Mouse (Mus musculus): ENCODE data around the gene Ttc7b. TPM values are rescaled to one million over a fixed set of nuclear protein-coding genes. Genes with fewer than 3 reads are reported as not detected.
A peak's percentile ranks its signal among the peaks of the same experiment; 100 is the strongest.

The Ttc7b gene
- polyA plus RNA-seq, 1 experiment from 2014 or later, result 4.3 TPM

DNA sequence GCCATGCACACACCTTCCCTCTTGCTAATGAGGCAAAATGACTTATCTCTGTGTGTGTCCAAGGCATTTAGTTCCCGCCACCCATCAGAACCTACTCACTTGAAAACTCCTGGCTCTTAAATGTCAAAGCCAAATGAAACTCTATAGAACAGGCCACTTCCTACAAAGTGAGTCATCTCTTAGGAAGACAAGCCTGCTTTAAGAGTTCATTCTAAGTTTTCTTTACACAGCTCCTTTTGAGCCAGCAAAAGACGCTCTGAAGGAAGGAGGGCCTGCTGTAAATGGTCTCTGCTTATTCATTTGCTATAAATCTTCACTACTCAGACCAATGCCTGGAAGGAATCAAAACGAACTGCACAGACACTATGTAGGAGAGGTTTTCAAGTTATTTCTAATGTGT lies 116.2 kb downstream of the Ttc7b start:
- H3K4me2 ChIP-seq, result no peak overlapping the region
- H3K9me3 ChIP-seq (replicated peaks), result no peaks in the 10 kb centered on the region
- H3K27me3 ChIP-seq, result no peaks in the 10 kb centered on the region
- 0 out of 2 replicates have a peak, but pooled peaks cover 2% of the 10 kb centered on the region for H3K4me1 ChIP-seq
- H3K9ac ChIP-seq, result no peak overlapping the region
- H3K36me3 ChIP-seq, result peaks cover 28% of the 10 kb centered on the region
- WGBS, result 38% methylated on average over 3 of the region's 3 CpGs
- ATAC-seq (replicated peaks; ENCODE audit: low FRiP score), result no peak
- 0 out of 2 replicates have a peak overlapping the region, but pooled peaks have one; percentile 11 for H3K27ac ChIP-seq
- H3K4me3 ChIP-seq (replicated peaks), result no peak overlapping the region

GRCm38 (mm10) chr12:100403005-100403324 lies 117.7 kb downstream of the Ttc7b start:
- no peaks in the 10 kb centered on the region for H3K9me3 ChIP-seq (replicated peaks)
- peaks cover 5% of the 10 kb centered on the region; the same call in 1 of the 2 replicates for H3K4me1 ChIP-seq
- no peak for ATAC-seq (replicated peaks; ENCODE audit: low FRiP score)
- no peak overlapping the region for H3K4me2 ChIP-seq
- WGBS, result 78% methylated on average over 4 of the region's 4 CpGs
- no peak overlapping the region for H3K27ac ChIP-seq
- H3K36me3 ChIP-seq, result peaks cover 33% of the 10 kb centered on the region
- H3K4me3 ChIP-seq (replicated peaks), result no peak overlapping the region
- H3K9ac ChIP-seq, result no peak overlapping the region
- no peaks in the 10 kb centered on the region for H3K27me3 ChIP-seq

DNA sequence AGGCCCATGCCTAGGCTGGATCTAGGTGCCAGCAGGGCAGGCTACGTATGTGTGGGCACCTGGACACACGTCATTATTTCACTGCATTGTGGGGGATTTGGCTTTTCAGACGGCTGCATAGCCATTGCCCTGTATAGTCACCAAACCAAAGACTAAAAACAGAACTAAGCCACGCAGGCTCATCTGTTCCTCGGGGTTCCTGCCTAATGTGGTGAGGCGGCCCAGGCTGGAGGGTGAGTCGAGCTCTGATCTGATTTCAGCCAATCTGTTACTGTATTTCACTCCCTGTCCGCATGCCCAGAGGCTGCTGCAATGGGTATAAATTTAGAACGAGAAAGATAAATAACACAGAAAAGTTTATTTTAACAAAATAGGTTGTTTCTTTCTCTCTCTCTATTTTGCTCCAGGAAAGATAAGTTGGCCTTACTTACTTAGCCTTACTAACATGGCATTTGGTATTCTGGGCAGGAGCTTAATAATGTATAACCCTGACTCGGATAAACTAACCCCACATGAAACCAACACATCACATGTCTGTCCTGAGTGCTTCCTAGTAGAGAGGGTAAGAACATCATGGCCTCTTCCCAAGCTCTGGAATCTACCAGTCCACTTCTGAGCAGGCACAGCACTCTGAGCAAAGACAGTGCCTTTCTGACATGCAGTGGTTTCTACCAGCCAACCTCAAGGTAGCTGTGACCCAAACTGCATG lies 118.2 kb downstream of the Ttc7b start:
- no peak for ATAC-seq (replicated peaks; ENCODE audit: low FRiP score)
- H3K4me2 ChIP-seq, result no peak overlapping the region
- WGBS, result 86% methylated on average over 10 of the region's 10 CpGs
- no peak overlapping the region for H3K4me3 ChIP-seq (replicated peaks)
- H3K27ac ChIP-seq, result no peak overlapping the region
- H3K27me3 ChIP-seq, result no peaks in the 10 kb centered on the region
- H3K9ac ChIP-seq, result no peak overlapping the region
- peaks cover 5% of the 10 kb centered on the region; the same call in 1 of the 2 replicates for H3K4me1 ChIP-seq
- peaks cover 33% of the 10 kb centered on the region for H3K36me3 ChIP-seq
- no peaks in the 10 kb centered on the region for H3K9me3 ChIP-seq (replicated peaks)

- 92% methylated on average over 3 of the region's 3 CpGs for WGBS
These were observed 120.5 kb downstream of the Ttc7b start for GRCm38 (mm10) chr12:100400119-100400518.

GRCm38 (mm10) chr12:100399126-100399727 lies 121.4 kb downstream of the Ttc7b start:
- Histone ChIP-seq H3K4me3 (replicated peaks) (no peak overlapping the region), H3K27me3 (no peaks in the 10 kb centered on the region), H3K27ac (no peak overlapping the region), H3K4me1 (peaks cover 5% of the 10 kb centered on the region; the same call in 1 of the 2 replicates), H3K4me2 (no peak overlapping the region), H3K9ac (no peak overlapping the region), H3K9me3 (replicated peaks) (no peaks in the 10 kb centered on the region), H3K36me3 (peaks cover 42% of the 10 kb centered on the region)
- ATAC-seq (replicated peaks; ENCODE audit: low FRiP score), result no peak
- WGBS, result 84% methylated on average over 5 of the region's 5 CpGs

More at GRCm38 (mm10) chr12:100400119-100400518, 120.5 kb downstream of the Ttc7b start:
- ATAC-seq (replicated peaks; ENCODE audit: low FRiP score), result no peak
- H3K4me1 ChIP-seq, result peaks cover 5% of the 10 kb centered on the region; the same call in 1 of the 2 replicates
- H3K36me3 ChIP-seq, result peaks cover 33% of the 10 kb centered on the region
- no peak overlapping the region for H3K9ac ChIP-seq
- H3K9me3 ChIP-seq (replicated peaks), result no peaks in the 10 kb centered on the region
- no peak overlapping the region for H3K4me3 ChIP-seq (replicated peaks)
- H3K27me3 ChIP-seq, result no peaks in the 10 kb centered on the region
- no peak overlapping the region for H3K27ac ChIP-seq
- no peak overlapping the region for H3K4me2 ChIP-seq

DNA sequence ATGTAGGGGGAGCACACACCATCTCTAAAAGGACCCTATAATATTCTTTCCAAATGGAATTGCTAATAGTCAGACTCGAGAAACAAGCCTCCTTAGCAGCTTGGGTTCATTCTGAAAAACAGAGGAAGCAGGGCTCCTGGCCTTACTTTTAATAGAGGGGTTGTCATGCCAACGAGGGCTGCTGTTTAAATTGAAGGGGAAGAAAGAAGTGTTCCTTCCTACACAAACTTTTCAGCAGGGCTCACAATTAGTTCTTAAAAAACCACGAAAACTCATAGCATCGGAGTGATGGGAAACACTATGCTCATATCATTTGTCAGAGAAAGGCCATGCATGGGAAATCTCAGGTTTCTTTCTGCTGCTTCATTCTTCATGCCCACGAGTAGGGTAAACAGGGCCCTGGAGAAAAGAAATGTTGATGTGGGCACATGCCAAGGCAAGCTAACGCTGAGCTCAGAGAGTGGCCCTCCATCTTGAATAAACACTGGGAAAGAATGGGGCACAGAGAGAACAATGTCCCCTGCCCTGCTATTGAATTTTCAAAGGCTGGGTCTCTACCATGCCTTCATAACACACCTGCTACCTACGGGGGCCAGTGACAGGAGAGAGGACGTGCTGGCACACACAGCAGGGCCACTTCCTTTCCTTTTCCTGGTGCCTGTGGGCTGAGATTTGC lies 122.2 kb downstream of the Ttc7b start:
- no peak overlapping the region for H3K27ac ChIP-seq

GRCm38 (mm10) chr12:100397432-100398146 lies 123.0 kb downstream of the Ttc7b start:
- Histone ChIP-seq H3K9me3 (replicated peaks) (no peaks in the 10 kb centered on the region), H3K4me3 (replicated peaks) (no peak overlapping the region), H3K27ac (no peak overlapping the region), H3K4me1 (peaks cover 5% of the 10 kb centered on the region; the same call in 1 of the 2 replicates), H3K27me3 (no peaks in the 10 kb centered on the region), H3K4me2 (no peak overlapping the region), H3K9ac (no peak overlapping the region), H3K36me3 (peaks cover 40% of the 10 kb centered on the region)
- ATAC-seq (replicated peaks; ENCODE audit: low FRiP score), result no peak
- 86% methylated on average over 15 of the region's 15 CpGs for WGBS

More for the DNA sequence above, 122.2 kb downstream of the Ttc7b start:
- no peak overlapping the region for H3K4me3 ChIP-seq (replicated peaks)
- peaks cover 47% of the 10 kb centered on the region for H3K36me3 ChIP-seq
- H3K9me3 ChIP-seq (replicated peaks), result no peaks in the 10 kb centered on the region
- no peaks in the 10 kb centered on the region for H3K27me3 ChIP-seq
- no peak overlapping the region for H3K4me2 ChIP-seq
- H3K9ac ChIP-seq, result no peak overlapping the region
- WGBS, result 77% methylated on average over 8 of the region's 8 CpGs
- ATAC-seq (replicated peaks; ENCODE audit: low FRiP score), result no peak
- peaks cover 5% of the 10 kb centered on the region; the same call in 1 of the 2 replicates for H3K4me1 ChIP-seq

GRCm38 (mm10) chr12:100396806-100397205 lies 123.8 kb downstream of the Ttc7b start:
- H3K4me3 ChIP-seq (replicated peaks), result no peak overlapping the region
- no peaks in the 10 kb centered on the region for H3K27me3 ChIP-seq
- peaks cover 5% of the 10 kb centered on the region; the same call in 1 of the 2 replicates for H3K4me1 ChIP-seq
- H3K4me2 ChIP-seq, result no peak overlapping the region
- no peaks in the 10 kb centered on the region for H3K9me3 ChIP-seq (replicated peaks)
- H3K36me3 ChIP-seq, result peaks cover 39% of the 10 kb centered on the region
- no peak overlapping the region for H3K27ac ChIP-seq
- 91% methylated on average over 2 of the region's 2 CpGs for WGBS
- no peak overlapping the region for H3K9ac ChIP-seq
- no peak for ATAC-seq (replicated peaks; ENCODE audit: low FRiP score)

GRCm38 (mm10) chr12:100393532-100393931 lies 127.1 kb downstream of the Ttc7b start:
- 80% methylated on average over 3 of the region's 3 CpGs for WGBS
- Histone ChIP-seq H3K9me3 (replicated peaks) (no peaks in the 10 kb centered on the region), H3K4me3 (replicated peaks) (no peak overlapping the region), H3K27me3 (no peaks in the 10 kb centered on the region), H3K36me3 (peaks cover 28% of the 10 kb centered on the region), H3K4me2 (no peak overlapping the region), H3K9ac (no peak overlapping the region), H3K27ac (no peak overlapping the region), H3K4me1 (no peaks in the 10 kb centered on the region)
- no peak for ATAC-seq (replicated peaks; ENCODE audit: low FRiP score)

- WGBS, result 62% methylated on average over 3 of the region's 3 CpGs
- no peak overlapping the region for H3K4me3 ChIP-seq (replicated peaks)
- no peaks in the 10 kb centered on the region for H3K4me1 ChIP-seq
- H3K4me2 ChIP-seq, result no peak overlapping the region
- H3K9me3 ChIP-seq (replicated peaks), result no peaks in the 10 kb centered on the region
- peaks cover 28% of the 10 kb centered on the region for H3K36me3 ChIP-seq
- no peak overlapping the region for H3K9ac ChIP-seq
- H3K27ac ChIP-seq, result no peak overlapping the region
- no peaks in the 10 kb centered on the region for H3K27me3 ChIP-seq
- no peak for ATAC-seq (replicated peaks; ENCODE audit: low FRiP score)
These were observed 127.5 kb downstream of the Ttc7b start for GRCm38 (mm10) chr12:100393109-100393508.

GRCm38 (mm10) chr12:100392466-100392865 lies 128.2 kb downstream of the Ttc7b start:
- Histone ChIP-seq H3K4me2 (no peak overlapping the region), H3K4me3 (replicated peaks) (no peak overlapping the region), H3K9ac (no peak overlapping the region), H3K36me3 (peaks cover 28% of the 10 kb centered on the region), H3K9me3 (replicated peaks) (no peaks in the 10 kb centered on the region), H3K4me1 (no peaks in the 10 kb centered on the region), H3K27ac (no peak overlapping the region), H3K27me3 (no peaks in the 10 kb centered on the region)
- ATAC-seq (replicated peaks; ENCODE audit: low FRiP score), result no peak
- 82% methylated on average over 5 of the region's 5 CpGs for WGBS

- H3K27me3 ChIP-seq, result no peaks in the 10 kb centered on the region
- peaks cover 31% of the 10 kb centered on the region for H3K36me3 ChIP-seq
- no peak for ATAC-seq (replicated peaks; ENCODE audit: low FRiP score)
- no peak overlapping the region for H3K4me2 ChIP-seq
- H3K4me1 ChIP-seq, result no peaks in the 10 kb centered on the region
- H3K9me3 ChIP-seq (replicated peaks), result no peaks in the 10 kb centered on the region
- H3K9ac ChIP-seq, result no peak overlapping the region
- H3K4me3 ChIP-seq (replicated peaks), result no peak overlapping the region
- no peak overlapping the region for H3K27ac ChIP-seq
- 82% methylated on average over 9 of the region's 9 CpGs for WGBS
These were observed 128.7 kb downstream of the Ttc7b start for GRCm38 (mm10) chr12:100391890-100392289.
